Mouse (Mus musculus) megakaryocyte progenitor cell, adult 5-6 weeks (primary cell): ENCODE results near the gene Aldoart2. TPM values are rescaled to one million over a fixed set of nuclear protein-coding genes. Genes with fewer than 3 reads are reported as not detected.
"Not testable (repeated sequence)": the region's sequence is repeated elsewhere in the genome, so short reads cannot be mapped to it uniquely, and the experiment has no call there.

ENCODE experiments used
- ATAC-seq: replicated peaks from 2 replicates; pipeline ENCODE4 v1.8.0; 2016; ENCODE audit warnings: mild to moderate bottlenecking, moderate TSS enrichment, inconsistent platforms; ENCODE audit not compliant: poor library complexity
- total RNA-seq, 2 experiments: library from RNA; stranded (forward) in 1 of 2; stranded (reverse) in 1 of 2; fragments of 157-497, 149-512 nt in 1 of 2; fragments of 200-1000 nt in 1 of 2; gene quantifications; 2 replicates each; pipeline versions ENCODE4 v1.2.3 to v1.2.4; 2015 to 2017

Gene Aldoart2
- total RNA-seq (2015) (not detected in 2 replicates), total RNA-seq (2017) (not detected in 2 replicates)

DNA sequence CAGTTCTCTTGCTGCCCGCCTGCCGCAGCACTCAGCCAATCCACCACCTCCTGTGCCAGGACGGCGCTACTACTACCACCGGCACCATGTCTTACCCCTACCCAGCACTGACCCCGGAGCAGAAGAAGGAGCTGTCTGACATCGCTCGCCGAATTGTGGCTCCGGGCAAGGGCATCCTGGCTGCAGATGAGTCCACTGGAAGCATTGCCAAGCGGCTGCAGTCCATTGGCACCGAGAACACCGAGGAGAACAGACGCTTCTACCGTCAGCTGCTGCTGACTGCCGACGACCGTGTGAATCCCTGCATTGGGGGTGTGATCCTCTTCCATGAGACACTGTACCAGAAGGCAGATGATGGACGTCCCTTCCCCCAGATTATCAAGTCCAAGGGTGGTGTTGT, at the start of gene Aldoart2:
Gene Aldoart2 (plus strand): TSS at position 34 of the 400 bp plus-strand sequence.
- ATAC-seq: no peak

DNA sequence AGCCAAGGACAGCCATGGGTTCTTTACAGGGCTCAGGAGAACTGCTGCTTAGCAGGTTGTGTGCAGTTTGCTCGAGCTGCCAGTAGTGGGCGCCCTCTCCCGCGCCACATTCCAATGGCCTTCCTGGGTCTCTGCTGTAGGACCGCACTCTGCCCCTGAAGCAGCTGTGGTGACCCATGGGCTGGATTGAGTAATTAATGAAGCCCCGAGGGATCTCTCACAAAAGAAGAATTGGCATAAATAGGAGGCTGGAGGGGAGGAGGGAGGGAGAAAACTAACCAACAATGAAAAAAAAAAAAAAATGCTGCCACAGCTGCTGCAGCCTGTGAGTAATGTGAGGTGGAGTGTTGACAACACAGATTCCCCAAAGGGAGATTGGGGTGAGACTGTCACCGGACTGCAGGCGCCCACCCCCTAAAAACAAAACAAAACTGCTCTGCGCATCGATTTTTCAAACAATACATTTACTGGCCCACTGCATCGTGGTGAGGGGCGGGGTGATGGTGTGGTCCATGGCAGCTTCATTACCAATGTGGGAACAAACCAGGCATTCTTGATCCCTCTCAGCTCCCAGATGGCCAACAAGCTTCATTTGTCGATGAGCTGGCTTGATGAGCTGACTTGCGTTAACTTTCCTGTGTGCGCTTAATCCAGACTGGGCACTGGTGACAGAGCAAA, 46.8 kb upstream of the Aldoart2 start:
- peak; percentile 85 for ATAC-seq

DNA sequence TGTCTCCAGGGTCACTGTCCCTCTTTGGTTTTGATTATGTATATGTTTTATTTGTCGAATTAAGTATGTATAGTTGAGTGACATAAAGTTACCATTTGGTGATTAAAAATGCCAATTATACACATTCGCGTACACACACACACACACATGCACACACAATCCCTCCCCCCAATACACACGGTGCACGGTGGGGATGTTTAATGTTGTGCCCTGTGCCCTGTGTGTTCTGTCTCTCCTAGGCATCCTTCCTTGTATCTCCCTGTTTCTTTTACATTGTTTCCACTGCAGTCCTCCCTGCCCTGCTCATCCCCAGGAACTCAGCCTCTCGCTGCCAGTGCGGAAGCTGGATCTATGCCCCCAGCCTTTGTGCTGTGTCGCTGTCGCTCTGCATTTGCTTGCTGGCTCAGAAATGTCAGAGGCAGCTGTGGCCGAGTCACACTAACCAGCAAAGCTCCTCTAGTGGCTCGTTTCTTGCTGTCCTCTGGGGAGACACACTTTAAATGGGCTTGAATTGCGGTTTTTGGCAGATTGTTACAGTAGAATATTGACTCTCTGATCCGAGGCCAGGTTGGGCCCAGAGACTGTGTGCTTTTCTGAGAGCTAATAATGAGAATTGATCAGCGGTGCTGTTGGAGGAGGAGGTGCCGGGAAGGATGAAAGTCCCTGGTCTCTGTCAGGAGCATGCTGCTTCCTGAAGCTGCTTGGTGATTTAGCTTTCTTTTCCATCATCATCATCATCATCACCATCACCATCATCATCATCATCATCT, 37.9 kb upstream of the Aldoart2 start:
- ATAC-seq: no peak

DNA sequence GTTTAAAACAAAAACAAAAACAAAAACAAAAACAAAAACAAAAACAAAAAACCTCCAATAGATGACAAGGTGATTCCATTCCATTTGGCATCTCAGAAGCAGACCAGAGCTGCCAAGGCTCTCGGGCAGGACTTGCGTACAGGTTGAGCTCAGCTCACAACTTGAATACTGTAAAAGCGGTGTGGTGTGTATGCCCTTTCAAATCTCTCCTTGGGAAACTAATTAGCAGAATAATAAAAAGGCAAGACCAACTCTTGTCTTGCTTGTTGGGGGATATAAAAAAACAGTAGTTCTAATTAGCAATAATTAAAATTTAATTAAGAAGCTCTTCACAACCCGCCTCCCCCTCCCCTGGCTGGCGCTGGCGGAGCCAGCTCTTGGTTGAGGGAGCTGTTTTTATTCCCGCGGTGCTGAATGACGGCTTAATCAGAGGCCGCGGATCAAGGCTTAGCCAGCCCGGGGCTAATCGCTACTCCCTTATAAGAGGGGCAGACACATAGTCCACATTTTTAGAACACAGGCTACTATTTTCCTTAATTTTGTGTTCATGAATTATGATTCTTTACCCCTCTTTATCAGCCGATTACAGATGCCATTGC, 28.4 kb upstream of the Aldoart2 start:
- ATAC-seq: 0 out of 2 replicates have a peak, but pooled peaks have one; percentile 39

DNA sequence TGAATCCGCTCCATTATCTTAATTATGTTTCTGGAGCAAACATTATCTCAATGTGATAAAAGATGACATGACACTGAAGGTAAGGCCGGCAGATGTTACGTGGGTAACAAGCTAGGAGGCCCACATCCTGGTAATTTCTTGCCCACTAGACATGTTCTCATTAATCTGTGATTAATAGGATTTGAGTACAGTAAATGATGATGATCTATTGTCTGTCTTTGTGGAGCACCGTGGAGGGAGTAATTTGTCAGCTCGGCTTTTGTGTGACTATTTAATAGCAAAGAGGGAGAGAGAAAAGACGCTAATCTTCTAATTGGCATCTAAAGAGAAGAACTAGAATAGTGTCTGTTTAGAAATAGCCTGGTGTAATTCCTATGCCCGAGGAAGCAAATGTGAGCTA, 27.3 kb upstream of the Aldoart2 start:
- no peak for ATAC-seq

DNA sequence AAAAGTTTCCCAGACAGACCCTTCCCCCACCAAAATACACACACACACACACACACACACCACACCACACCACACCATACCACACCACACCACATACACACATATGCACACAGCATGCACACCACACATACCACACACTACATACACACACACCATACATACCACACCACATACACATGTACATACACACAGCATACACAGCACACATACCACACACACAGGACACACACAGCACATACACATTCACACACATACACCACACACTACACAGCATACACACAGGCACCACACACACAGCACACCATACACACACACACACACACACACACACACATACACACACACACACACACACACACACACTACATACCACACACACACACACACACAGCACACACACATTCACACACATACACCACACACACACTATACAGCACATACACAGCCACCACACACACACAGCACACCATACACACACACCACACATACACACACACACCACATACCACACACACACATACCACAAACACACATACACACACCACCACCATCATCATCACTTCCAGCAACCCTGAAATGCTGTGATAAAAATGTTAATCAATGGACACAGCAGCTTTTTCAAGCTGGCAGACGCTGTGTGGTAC, 26.6 kb upstream of the Aldoart2 start:
- ATAC-seq: peak; percentile 39; the same call in 1 of the 2 replicates

DNA sequence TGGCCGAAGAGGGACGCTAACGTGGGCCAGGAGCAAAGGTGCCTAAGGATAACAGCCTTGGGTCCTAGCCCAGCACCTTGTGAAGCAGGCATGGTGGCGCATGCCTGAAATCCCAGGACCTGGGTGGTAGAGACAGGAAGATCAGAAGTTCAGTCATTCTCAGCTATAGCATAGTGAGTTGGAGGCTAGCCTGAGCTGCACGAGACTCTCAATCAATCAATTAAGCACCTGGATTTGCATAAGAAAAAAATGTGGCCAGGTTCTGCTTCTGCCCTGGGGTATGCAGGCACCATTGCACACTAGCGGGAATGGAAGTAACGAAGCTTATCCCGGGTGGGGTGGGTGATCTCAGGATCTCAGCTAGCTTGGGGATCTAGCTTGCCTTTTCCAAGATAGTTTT, 25.9 kb upstream of the Aldoart2 start:
- no peak for ATAC-seq

DNA sequence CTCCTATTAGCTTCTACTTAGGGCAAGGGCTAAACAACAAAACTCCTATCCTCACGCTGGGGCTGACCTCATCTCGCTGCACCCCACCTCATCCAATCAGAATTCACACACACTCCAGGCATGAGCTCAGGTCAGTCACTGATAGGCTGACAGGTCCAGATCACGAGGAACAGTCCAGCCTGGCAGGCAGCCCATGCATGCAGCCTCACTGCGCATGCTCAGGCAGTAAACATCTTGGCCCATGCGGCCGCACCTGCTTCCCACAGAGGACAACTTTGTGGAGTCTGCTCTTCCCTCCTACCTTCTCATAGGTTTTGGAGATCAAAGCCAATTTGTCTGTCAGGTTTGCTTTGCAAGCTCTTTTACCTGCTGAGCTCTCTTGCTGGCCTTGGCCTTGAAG, 10.1 kb upstream of the Aldoart2 start:
- not testable (repeated sequence) for ATAC-seq

DNA sequence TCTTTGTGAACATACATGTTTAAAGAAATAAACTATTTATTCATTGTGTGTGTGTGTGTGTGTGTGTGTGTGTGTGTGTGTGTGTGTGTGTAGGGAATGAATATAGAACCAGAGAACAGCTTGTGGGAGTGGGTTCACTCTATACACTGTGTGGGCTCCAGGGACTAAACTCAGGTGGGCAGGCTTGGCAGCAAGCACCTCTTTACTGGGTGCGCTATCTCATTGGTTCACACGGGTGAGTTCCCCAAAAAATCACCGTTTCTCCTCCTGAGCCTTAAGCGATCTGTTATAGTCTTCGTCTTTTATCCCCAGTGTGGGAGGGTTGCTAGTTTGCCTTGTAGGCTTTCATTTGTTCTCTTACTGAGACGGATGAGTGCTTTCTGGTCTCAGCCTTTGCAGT, 7.2 kb upstream of the Aldoart2 start:
- no peak for ATAC-seq

DNA sequence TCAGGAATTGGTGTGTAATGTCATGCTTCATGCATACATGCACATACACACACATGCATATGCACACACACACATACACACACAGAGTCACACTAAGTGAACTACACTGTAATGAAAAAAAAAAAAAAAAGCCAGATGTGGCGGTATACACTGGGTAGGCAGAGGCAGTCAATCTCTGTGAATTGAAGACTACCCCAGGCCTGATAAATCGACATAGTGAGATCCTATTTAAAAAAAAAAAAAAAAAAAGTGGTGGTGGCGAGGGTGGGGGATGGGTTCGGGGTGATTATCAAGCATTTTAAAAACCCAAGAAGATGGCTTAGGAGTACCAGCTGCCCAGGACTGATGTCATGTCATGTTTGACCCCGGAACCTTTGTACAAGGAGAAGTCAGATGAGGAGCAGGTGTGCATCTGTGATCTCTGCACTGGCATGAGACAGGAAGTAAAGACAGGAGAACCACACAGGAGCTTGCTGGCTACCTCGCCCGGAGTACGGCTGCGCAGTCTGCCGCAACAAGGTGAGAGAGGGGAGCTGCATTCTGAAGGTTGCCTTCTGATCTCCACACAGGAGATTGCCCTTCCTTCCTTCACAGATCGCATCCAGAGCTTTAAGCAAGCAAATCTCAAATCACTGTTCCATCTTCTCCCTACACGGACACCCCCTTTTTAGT, 5.7 kb upstream of the Aldoart2 start:
- no peak for ATAC-seq

DNA sequence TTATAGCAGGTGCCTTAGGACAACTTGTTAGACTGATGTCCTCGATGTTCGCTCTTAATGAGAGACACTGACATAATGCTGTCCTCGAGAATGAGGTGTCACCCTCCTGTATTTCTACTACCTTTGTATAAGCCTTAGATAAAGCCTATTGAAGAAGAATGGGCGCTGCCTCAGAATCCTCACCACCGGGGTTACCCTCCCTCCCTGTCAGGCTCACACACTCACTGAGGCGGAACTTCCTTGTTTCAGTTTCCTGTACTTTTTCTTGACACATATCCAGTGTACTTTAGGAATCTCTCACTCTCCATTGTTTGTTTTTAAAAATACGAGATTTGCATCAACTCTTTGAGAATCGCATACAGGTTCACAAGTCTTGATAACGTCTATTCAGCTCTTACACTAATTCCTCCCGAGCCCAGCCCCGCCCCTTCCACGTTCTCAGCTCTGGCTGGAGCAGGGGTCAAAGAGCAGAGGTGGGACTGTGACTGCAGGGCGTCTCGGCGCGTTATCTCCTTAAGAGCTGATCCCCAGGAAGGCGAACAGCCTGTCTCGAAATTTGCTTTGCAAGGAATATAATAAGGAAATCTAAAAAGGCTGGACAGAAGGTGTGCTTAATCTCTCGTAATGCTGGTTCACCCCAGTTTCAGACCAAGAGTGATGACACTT, 4.9 kb upstream of the Aldoart2 start:
- ATAC-seq: peak; percentile 90

DNA sequence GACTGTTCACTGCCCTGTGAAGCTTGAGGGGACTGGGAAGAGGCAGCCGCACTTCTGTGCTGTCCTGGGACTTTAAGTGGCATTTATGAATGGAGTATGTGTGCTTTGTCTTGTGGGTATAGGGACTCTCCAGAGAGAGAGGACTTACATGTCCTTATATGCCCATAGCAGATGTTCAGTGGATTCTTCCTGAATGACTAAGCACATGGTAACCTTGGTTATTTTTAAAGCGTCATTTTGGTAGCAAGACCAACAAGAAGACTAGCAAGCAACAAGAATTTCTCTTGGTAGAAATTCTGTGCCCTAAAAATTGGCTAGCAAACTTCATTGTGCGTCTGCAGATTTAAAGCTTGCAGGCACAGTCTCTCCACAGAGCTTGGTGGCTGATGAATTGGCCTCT, 1.3 kb upstream of the Aldoart2 start:
- no peak for ATAC-seq

DNA sequence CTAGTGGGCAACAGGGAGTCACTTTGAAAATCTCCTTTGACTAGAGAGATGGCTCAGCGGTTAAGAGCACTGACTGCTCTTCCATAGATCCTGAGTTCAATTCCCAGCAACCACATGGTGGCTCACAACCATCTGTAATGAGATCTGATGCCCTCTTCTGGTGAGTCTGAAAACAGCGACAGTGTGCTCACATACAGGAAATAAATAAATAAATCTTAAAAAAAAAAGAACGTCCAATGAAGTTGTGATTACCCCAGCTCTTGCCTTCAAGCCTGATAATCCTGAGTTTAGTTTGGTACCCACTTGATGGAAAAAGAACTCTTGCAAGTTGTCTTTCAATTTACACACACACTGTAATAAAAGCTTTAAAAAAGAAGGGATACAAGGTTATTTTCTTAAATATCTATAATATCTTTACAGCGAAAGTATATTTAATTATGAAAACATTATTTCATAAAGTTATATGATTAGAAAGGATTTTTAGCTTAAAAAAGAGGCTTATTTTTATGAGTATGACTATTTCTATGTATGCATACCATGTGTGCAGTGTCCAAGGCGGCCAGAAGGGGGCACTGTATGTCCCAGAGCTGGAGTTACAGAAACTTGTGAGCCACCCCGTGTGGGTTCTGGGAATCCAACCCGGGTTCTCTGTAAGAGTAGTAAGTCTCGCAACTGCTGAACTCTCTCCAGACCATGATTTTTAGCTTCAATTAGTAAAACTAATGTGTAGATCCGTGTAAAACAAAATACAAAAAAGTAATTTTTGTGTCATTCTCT, 664 bp upstream of the Aldoart2 start:
- no peak for ATAC-seq

DNA sequence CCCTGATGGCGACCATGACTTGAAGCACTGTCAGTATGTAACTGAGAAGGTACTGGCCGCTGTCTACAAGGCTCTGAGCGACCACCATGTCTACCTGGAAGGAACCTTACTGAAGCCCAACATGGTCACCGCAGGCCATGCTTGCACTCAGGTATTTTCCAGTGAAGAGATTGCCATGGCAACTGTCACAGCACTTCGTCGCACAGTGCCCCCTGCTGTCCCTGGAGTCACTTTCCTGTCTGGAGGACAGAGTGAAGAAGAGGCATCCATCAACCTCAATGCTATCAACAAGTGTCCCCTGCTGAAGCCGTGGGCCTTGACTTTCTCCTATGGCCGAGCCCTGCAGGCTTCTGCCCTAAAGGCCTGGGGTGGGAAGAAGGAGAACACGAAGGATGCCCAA, 828 bp downstream of the Aldoart2 start:
- no peak for ATAC-seq

DNA sequence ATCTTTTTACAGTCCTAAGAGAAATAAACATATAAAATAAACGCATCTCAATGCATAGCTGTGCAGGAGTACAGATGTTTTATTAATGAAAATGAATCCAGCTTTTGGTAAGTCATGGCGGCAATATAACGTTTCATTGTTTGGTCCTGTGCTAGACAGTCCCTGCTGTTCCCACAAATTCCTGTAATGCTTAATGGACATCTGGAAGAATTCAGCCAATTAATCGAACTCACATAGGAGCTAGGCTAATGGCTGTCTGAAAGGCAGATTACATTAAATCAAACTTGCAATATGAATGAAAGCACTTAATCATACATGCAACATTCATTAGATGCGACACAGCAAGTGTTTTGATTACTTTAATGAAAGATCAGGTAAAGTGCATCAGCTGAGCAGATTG, 1.8 kb downstream of the Aldoart2 start:
- ATAC-seq: no peak

DNA sequence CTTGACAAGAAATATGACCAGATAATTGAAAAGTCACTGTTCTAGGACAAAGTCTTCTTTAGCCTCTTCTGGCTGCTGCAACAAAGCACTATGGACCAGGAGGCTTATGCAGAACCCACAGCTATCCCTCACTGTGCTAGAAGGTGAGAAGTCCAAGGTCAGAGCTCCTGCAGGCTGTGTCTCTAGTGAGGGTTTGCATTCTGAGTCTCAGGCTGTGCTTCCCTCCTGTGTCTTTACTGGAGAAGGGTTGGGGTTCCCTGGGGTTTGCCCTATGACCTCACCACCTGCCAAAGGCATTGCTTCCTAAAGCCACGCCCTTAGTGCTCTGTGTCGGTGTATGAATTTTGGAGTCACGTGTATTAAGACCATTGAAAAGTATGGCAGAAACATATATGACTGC, 3.4 kb downstream of the Aldoart2 start:
- ATAC-seq: no peak

DNA sequence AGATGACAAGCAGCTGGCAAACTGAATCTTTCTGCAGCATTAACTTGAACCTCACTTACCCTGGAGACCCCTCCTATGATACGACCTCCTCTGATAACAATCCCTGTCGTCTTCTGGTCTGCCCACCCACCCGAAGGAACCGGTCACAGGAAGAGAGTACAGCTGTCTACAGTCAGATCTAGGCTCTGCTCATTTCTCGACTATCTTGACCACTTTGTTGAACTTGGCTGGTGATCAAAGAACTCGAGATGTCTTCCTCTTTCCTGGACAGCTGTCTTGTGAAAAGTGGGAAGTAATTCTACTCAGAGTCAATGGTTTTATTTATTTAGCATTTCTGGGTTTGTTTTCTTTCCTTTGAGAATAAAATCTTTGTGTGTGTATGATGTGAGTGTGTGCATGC, 4.6 kb downstream of the Aldoart2 start:
- ATAC-seq: peak; percentile 52

DNA sequence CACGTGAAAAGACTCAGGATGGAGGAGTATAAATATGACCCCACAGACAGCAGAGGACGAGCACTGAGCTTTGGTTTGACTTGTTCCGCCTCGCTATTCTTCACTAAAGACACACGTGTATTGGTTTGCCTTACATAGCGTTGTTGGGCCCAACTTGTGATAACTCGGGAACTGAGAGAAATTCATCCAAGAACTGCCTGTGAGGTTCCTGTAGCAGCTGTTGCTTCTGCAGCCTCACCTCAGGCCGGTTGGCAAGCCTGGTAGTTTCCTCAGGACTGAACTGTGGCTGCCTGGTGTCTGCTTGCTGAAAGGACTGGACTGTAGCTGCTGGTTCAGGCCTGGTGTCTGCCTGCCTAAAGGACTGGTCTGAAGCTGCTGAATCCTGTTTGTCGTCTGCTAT, 5.6 kb downstream of the Aldoart2 start:
- no peak for ATAC-seq

DNA sequence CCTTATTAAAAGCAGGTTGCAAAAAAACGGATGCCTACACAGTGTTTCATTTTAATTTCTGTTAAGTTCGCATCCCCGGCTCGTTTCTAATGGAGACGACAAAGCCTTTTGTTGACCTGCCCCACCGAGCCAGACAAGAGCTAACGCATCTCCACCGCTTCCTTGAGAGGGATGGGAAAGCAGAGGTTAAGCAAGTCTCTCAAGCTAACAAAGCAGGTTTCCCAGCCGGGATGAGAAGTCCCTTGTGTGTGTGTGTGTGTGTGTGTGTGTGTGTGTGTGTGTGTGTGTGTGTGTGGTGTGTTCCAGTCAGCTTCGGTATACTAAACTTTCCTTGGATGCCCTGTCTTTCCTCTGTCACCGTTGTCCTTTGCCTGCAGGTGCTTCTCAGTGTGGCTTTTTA, 6.1 kb downstream of the Aldoart2 start:
- no peak for ATAC-seq

DNA sequence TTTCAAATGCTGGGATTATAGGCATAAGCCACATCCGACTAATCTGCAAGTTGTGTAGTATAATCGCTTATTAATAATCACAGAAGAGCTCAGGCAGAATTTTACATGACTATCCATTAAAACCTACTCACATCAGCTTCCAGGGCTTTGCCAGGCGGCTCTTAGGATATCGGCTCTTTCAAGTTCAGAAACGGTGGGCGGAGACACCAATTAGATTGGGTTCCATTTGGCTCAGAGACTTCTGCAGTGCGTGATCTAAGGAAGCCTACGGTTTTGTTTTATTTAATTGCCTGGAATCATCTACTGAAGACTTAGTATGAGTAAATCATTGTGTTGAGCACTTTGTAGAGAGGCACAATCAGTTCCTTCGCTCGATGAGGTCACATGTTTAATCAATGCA, 6.6 kb downstream of the Aldoart2 start:
- ATAC-seq: no peak
